Mouse (Mus musculus) E14TG2a.4 (cell line): ENCODE results near the gene Crybg1.

ENCODE experiments used
- CTCF ChIP-seq: conservative IDR thresholded peaks from 2 replicates; pipeline ENCODE4 v1.5.1; 2014; ENCODE audit warnings: low read length
- NANOG ChIP-seq: IDR thresholded peaks from 2 replicates; pipeline ENCODE4 v1.6.1; 2014; ENCODE audit warnings: borderline replicate concordance, low read length, mixed read lengths

GRCm38 (mm10) chr10:43973244-43973643 is 175.4 kb downstream of the Crybg1 start:
- TF ChIP-seq CTCF, result no peak
- no peak for TF ChIP-seq NANOG
